Mouse (Mus musculus) ZHBTc4 (cell line): ENCODE measurements at regions not wholly inside any gene's neighbourhood (a gene's known extent, or its start where the extent isn't known, plus 50 kb on each side); places are given as distances from the start of the nearest gene placed in this dataset.

Experiments used
- DNase-seq: peaks from one replicate; pipeline ENCODE4 v3.0.0-alpha.2; 2011; ENCODE audit warnings: low read depth, low spot score

GRCm38 (mm10) chr4:22047730-22048455, 116.8 kb downstream of the Faxc start:
- DNase-seq = peak; percentile 84

- no peak for DNase-seq
Observed at GRCm38 (mm10) chr4:22066785-22067433, 135.8 kb downstream of the Faxc start.

- DNase-seq = no peak
Observed at GRCm38 (mm10) chr4:22067678-22068299, 136.7 kb downstream of the Faxc start.

GRCm38 (mm10) chr4:22088209-22088787, 157.2 kb downstream of the Faxc start:
- DNase-seq = no peak

GRCm38 (mm10) chr4:22089637-22090041, 158.5 kb downstream of the Faxc start:
- no peak for DNase-seq

- no peak for DNase-seq
Observed at GRCm38 (mm10) chr4:22090536-22090935, 159.4 kb downstream of the Faxc start.

- DNase-seq = peak; percentile 82
Observed at GRCm38 (mm10) chr4:22092551-22092950, 161.4 kb downstream of the Faxc start.

- DNase-seq = peak; percentile 33
Observed at GRCm38 (mm10) chr4:22095257-22096031, 164.3 kb downstream of the Faxc start.

GRCm38 (mm10) chr4:22098605-22099004, 167.5 kb downstream of the Faxc start:
- no peak for DNase-seq

GRCm38 (mm10) chr4:22102478-22102877, 171.3 kb downstream of the Faxc start:
- DNase-seq = no peak

GRCm38 (mm10) chr4:22103001-22103587, 172.0 kb downstream of the Faxc start:
- DNase-seq = no peak

- no peak for DNase-seq
Observed at GRCm38 (mm10) chr4:22106883-22107282, 175.8 kb downstream of the Faxc start.

- no peak for DNase-seq
Observed at GRCm38 (mm10) chr4:22109410-22109809, 178.3 kb downstream of the Faxc start.

- no peak for DNase-seq
Observed at GRCm38 (mm10) chr4:22110400-22110799, 179.3 kb downstream of the Faxc start.

GRCm38 (mm10) chr4:22112209-22112608, 181.1 kb downstream of the Faxc start:
- no peak for DNase-seq

- peak; percentile 33 for DNase-seq
Observed at GRCm38 (mm10) chr4:22114451-22114850, 183.3 kb downstream of the Faxc start.

GRCm38 (mm10) chr4:22119877-22120276, 188.7 kb downstream of the Faxc start:
- DNase-seq = no peak

GRCm38 (mm10) chr4:22120953-22121352, 189.8 kb downstream of the Faxc start:
- no peak for DNase-seq

- DNase-seq = peak; percentile 17
Observed at GRCm38 (mm10) chr4:22121397-22121796, 190.3 kb downstream of the Faxc start.

- DNase-seq = no peak
Observed at GRCm38 (mm10) chr4:22124836-22125235, 193.7 kb downstream of the Faxc start.

- DNase-seq = no peak
Observed at GRCm38 (mm10) chr4:22130511-22130910, 199.4 kb downstream of the Faxc start.
